28 mouse cellular contexts compared by ENCODE assay signal in genomic region chr14:36471617-36472016, GRCm38 (mm10).
DNase-seq lines count a peak whose midpoint lies in the region; ATAC-seq lines count a peak whose summit lies in the region.
"Had no signal": no experiment of that assay in that cellular context is flagged by ENCODE, and none has a peak within 500 bp of the region (broad histone marks: within the 10 kb centered on the region; RNA-seq: fewer than 3 reads in every experiment).

No protein-coding gene starts in this region.

- peak; percentile 4 for DNase-seq in layer of hippocampus, adult 11-12 months (ENCODE audit: low spot score)
- DNase-seq in layer of hippocampus, adult 9-10 months (ENCODE audit: low spot score), result no peak
- DNase-seq in layer of hippocampus, adult 9-11 months, result peak; percentile 47
- DNase-seq in layer of hippocampus, postnatal 10 days (ENCODE audit: low spot score in 2 of 2), result no peak
- peak; percentile 40 for DNase-seq in brain, adult 2 months (ENCODE audit: low read depth, low spot score)
- DNase-seq: adrenal gland, postnatal 10 days; adrenal gland, postnatal 36 days; B cell, adult 2 months; cerebellum, adult 11 months; cerebellum, adult 2 months; cerebellum, adult 9-11 months; cerebellum, postnatal 25 days; gastrocnemius, postnatal 10 days; gastrocnemius, postnatal 36 days; heart, adult 2 months; heart, postnatal 14 days; heart, postnatal 4 days had no signal

- ATAC-seq in midbrain, embryonic 16.5 days, result no peak
- ATAC-seq: forebrain, embryonic 13.5 days; forebrain, embryonic 16.5 days; hindbrain, postnatal 0 days; Patski had no signal

- no peaks in the 10 kb centered on the region for H3K27me3 ChIP-seq in midbrain, embryonic 16.5 days (ENCODE audit: control insufficient read depth, insufficient read depth, low read depth, low read length)
- H3K27me3 ChIP-seq: CH12.LX; forebrain, embryonic 13.5 days; heart, embryonic 13.5 days; Patski had no signal

- no peaks in the 10 kb centered on the region for H3K9me3 ChIP-seq in midbrain, embryonic 16.5 days (replicated peaks; ENCODE audit: control insufficient read depth, low read length, poor library complexity, severe bottlenecking)
- H3K9me3 ChIP-seq: forebrain, embryonic 10.5 days; forebrain, embryonic 13.5 days; G1E; heart, embryonic 10.5 days; heart, embryonic 13.5 days had no signal

- H3K27ac ChIP-seq in midbrain, embryonic 16.5 days (ENCODE audit: low read length), result no peak overlapping the region
- H3K27ac ChIP-seq: forebrain, embryonic 10.5 days; forebrain, embryonic 13.5 days; heart, adult 2 months; heart, embryonic 10.5 days; heart, embryonic 13.5 days; hindbrain, embryonic 14.5 days; hindbrain, postnatal 0 days had no signal

- H3K4me1 ChIP-seq in midbrain, embryonic 16.5 days (ENCODE audit: control insufficient read depth, insufficient read depth, low read length), result no peaks in the 10 kb centered on the region
- H3K4me1 ChIP-seq: forebrain, embryonic 10.5 days; forebrain, embryonic 13.5 days; heart, embryonic 10.5 days; heart, embryonic 13.5 days had no signal

- H3K9ac ChIP-seq in midbrain, embryonic 16.5 days (ENCODE audit: low read depth, low read length), result no peak overlapping the region
- H3K9ac ChIP-seq: forebrain, embryonic 13.5 days; heart, embryonic 13.5 days; hindbrain, embryonic 14.5 days had no signal

- no peaks in the 10 kb centered on the region for H3K36me3 ChIP-seq in midbrain, embryonic 16.5 days (ENCODE audit: control insufficient read depth, insufficient read depth, low read length)
- H3K36me3 ChIP-seq: forebrain, embryonic 10.5 days; G1E; heart, embryonic 10.5 days; heart, embryonic 13.5 days had no signal

- 77% methylated on average over 2 of the region's 2 CpGs for WGBS in midbrain, embryonic 16.5 days

- H3K4me2 ChIP-seq in midbrain, embryonic 16.5 days (ENCODE audit: low read length), result no peak overlapping the region
- H3K4me2 ChIP-seq: forebrain, embryonic 13.5 days; heart, embryonic 13.5 days; hindbrain, embryonic 14.5 days had no signal

- H3K4me3 ChIP-seq in midbrain, embryonic 16.5 days (ENCODE audit: low read depth, low read length), result no peak overlapping the region
- H3K4me3 ChIP-seq: forebrain, embryonic 10.5 days; forebrain, embryonic 13.5 days; heart, adult 2 months; heart, embryonic 10.5 days; heart, embryonic 13.5 days had no signal

Comparison
In these comparisons a context has a peak if more than half of its experiments do, and no peak if none do; other contexts are left out.
1. DNase-seq: peak in layer of hippocampus, adult 11-12 months (single experiment), layer of hippocampus, adult 9-11 months (single experiment) and brain, adult 2 months (single experiment); none in layer of hippocampus, adult 9-10 months (single experiment) and layer of hippocampus, postnatal 10 days (0 of 2).